Mouse (Mus musculus) kidney, embryonic 16.5 days (tissue): ENCODE measurements around the gene Golt1a. TPM values are rescaled to one million over a fixed set of nuclear protein-coding genes. Genes with fewer than 3 reads are reported as not detected.
"Not testable (repeated sequence)": the region's sequence is repeated elsewhere in the genome, so short reads cannot be mapped to it uniquely, and the experiment has no call there.

Experiments used
- ATAC-seq: fragments of 200-750 bp; cut with Nextera tagmentation; 2 replicates; pipeline ENCODE4 v1.8.0; 2017; ENCODE audit warnings: moderate TSS enrichment; ENCODE audit not compliant: low FRiP score, low TSS enrichment
- H3K27ac ChIP-seq: fragments of 300-500 bp; sonication (generic); 2 replicates; pipeline ENCODE4 v1.5.1; 2014; ENCODE audit warnings: low read length
- H3K27me3 ChIP-seq: fragments of 300-500 bp; sonication (generic); 2 replicates; pipeline ENCODE4 v1.6.1; 2014; ENCODE audit warnings: low read length, control low read depth, mixed read lengths; ENCODE audit not compliant: insufficient read depth
- H3K36me3 ChIP-seq: fragments of 300-500 bp; sonication (generic); 2 replicates; pipeline ENCODE4 v1.6.1; 2014; ENCODE audit warnings: low read length, control low read depth, mixed read lengths; ENCODE audit not compliant: insufficient read depth
- H3K4me1 ChIP-seq: fragments of 300-500 bp; sonication (generic); 2 replicates; pipeline ENCODE4 v1.6.1; 2014; ENCODE audit warnings: low read length, control low read depth, mixed read lengths; ENCODE audit not compliant: insufficient read depth
- H3K4me2 ChIP-seq: fragments of 300-500 bp; sonication (generic); replicated peaks from 2 replicates; pipeline ENCODE4 v1.6.1; 2014; ENCODE audit warnings: low read depth, low read length
- H3K4me3 ChIP-seq: fragments of 300-500 bp; sonication (generic); 2 replicates; pipeline ENCODE4 v1.5.1; 2014; ENCODE audit warnings: mild to moderate bottlenecking, low read length
- H3K9ac ChIP-seq: fragments of 300-500 bp; sonication (generic); replicated peaks from 2 replicates; pipeline ENCODE4 v1.6.1; 2014; ENCODE audit warnings: low read length
- H3K9me3 ChIP-seq: fragments of 300-500 bp; sonication (generic); 2 replicates; pipeline ENCODE4 v1.6.1; 2016; ENCODE audit warnings: low read length, control low read depth
- WGBS: fragments of 180-500 bp; shearing (Covaris S2); extraction: QIAGEN DNeasy Blood & Tissue Kit; methylation state at CpG from one replicate; pipeline ENCODE4 v1.1.7; 2014; 5-methylcytosine and 5-hydroxymethylcytosine counted together
- polyA plus RNA-seq: library from polyadenylated mRNA; unstranded; fragments of >200 nt; fragmentation: Nextera tagmentation; extraction: Ambion mirVana; gene quantifications from 2 replicates; pipeline ENCODE4 v1.2.1, GENCODE M21; 2015

Gene Golt1a
- polyA plus RNA-seq, 1 experiment from 2014 or later: 8.0 TPM

- no peak overlapping the region for H3K4me2 ChIP-seq
- no peaks in the 10 kb centered on the region for H3K36me3 ChIP-seq
- H3K4me1 ChIP-seq: no peaks in the 10 kb centered on the region
- no peak overlapping the region for H3K4me3 ChIP-seq
- H3K27ac ChIP-seq: no peak overlapping the region
- 76% methylated on average over 3 of the region's 3 CpGs for WGBS
- no peaks in the 10 kb centered on the region for H3K9me3 ChIP-seq
- no peak for ATAC-seq
- peaks cover 33% of the 10 kb centered on the region for H3K27me3 ChIP-seq
- H3K9ac ChIP-seq: no peak overlapping the region
These were observed 21.5 kb downstream of the Golt1a start for GRCm38 (mm10) chr1:133331142-133331541.

GRCm38 (mm10) chr1:133332656-133333430 lies 23.2 kb downstream of the Golt1a start:
- ATAC-seq: no peak
- H3K9me3 ChIP-seq: no peaks in the 10 kb centered on the region
- peaks cover 28% of the 10 kb centered on the region for H3K27me3 ChIP-seq
- H3K36me3 ChIP-seq: no peaks in the 10 kb centered on the region
- no peak overlapping the region for H3K27ac ChIP-seq
- H3K9ac ChIP-seq: no peak overlapping the region
- WGBS: 91% methylated on average over 11 of the region's 11 CpGs
- no peak overlapping the region for H3K4me3 ChIP-seq
- H3K4me1 ChIP-seq: no peaks in the 10 kb centered on the region
- H3K4me2 ChIP-seq: no peak overlapping the region

- Histone ChIP-seq H3K4me1 (no peaks in the 10 kb centered on the region), H3K27ac (no peak overlapping the region), H3K9ac (no peak overlapping the region), H3K27me3 (peaks cover 18% of the 10 kb centered on the region), H3K36me3 (no peaks in the 10 kb centered on the region), H3K9me3 (no peaks in the 10 kb centered on the region), H3K4me2 (no peak overlapping the region), H3K4me3 (no peak overlapping the region)
- WGBS: 81% methylated on average over 6 of the region's 6 CpGs
- no peak for ATAC-seq
These were observed 24.3 kb downstream of the Golt1a start for GRCm38 (mm10) chr1:133333937-133334336.

- H3K4me3 ChIP-seq, H3K27ac ChIP-seq, H3K9ac ChIP-seq, H3K9me3 ChIP-seq, H3K36me3 ChIP-seq, H3K4me1 ChIP-seq, H3K4me2 ChIP-seq, H3K27me3 ChIP-seq, ATAC-seq: not testable (repeated sequence)
- WGBS: 59% methylated on average over 1 of the region's 1 CpGs
These were observed 30.8 kb downstream of the Golt1a start for GRCm38 (mm10) chr1:133340403-133340802.

- 73% methylated on average over 2 of the region's 2 CpGs for WGBS
- ATAC-seq: peak; percentile 51; the same call in 1 of the 2 replicates
- no peaks in the 10 kb centered on the region for H3K9me3 ChIP-seq
These were observed 34.8 kb downstream of the Golt1a start for GRCm38 (mm10) chr1:133344357-133344756.

DNA sequence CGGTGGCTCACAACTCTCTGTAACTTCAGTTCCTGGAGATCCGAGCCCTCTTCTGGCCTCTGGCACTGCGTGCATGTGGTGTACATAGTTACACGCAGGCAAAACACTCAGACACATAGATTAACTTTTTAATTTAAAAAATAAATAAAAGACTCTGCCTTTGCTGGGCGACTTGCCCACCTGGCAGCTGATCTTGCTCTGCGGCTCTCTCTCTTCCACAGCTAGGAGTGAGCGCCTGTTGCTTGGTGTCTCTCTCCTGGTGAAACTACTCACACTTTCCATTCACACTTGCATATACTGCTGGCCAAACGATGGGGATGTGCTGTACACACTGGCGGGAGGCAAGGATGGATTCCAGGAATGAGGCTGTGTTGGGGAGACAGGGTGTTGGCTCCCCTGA lies 36.9 kb downstream of the Golt1a start:
- no peaks in the 10 kb centered on the region for H3K27me3 ChIP-seq
- no peak overlapping the region for H3K4me2 ChIP-seq
- H3K27ac ChIP-seq: no peak overlapping the region
- H3K4me3 ChIP-seq: no peak overlapping the region
- no peak for ATAC-seq
- 88% methylated on average over 9 of the region's 9 CpGs for WGBS
- no peaks in the 10 kb centered on the region for H3K9me3 ChIP-seq
- peaks cover 4% of the 10 kb centered on the region; the same call in 1 of the 2 replicates for H3K4me1 ChIP-seq
- no peak overlapping the region for H3K9ac ChIP-seq
- no peaks in the 10 kb centered on the region for H3K36me3 ChIP-seq

More at GRCm38 (mm10) chr1:133344357-133344756, 34.8 kb downstream of the Golt1a start:
- Histone ChIP-seq H3K27ac (no peak overlapping the region; the same call in 1 of the 2 replicates), H3K4me1 (no peaks in the 10 kb centered on the region), H3K9ac (no peak overlapping the region), H3K27me3 (no peaks in the 10 kb centered on the region), H3K4me3 (no peak overlapping the region), H3K4me2 (no peak overlapping the region), H3K36me3 (no peaks in the 10 kb centered on the region)

DNA sequence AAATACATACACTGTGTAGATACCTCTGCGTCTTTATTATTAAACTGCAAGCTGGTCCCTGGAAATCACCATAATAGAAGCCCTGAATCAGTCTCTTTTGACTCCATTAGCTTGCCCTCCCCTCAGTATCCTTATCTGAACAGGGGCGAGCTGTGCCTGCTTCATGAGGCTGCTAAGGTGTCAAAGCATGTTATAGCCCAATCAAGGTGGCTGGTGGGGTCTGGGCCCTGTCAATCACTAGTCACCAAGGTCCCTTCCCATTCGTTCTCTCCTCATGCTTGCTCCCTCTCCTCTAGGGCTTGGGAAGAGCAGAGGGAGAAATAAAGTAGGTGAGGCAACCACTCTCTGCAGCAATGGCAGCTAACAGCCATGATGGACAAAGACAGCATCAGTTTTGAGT lies 37.6 kb downstream of the Golt1a start:
- no peak for ATAC-seq

GRCm38 (mm10) chr1:133347693-133348520 lies 38.3 kb downstream of the Golt1a start:
- Histone ChIP-seq H3K9me3 (no peaks in the 10 kb centered on the region), H3K4me2 (no peak overlapping the region), H3K4me1 (peaks cover 4% of the 10 kb centered on the region; the same call in 1 of the 2 replicates), H3K27ac (no peak overlapping the region), H3K4me3 (no peak overlapping the region), H3K27me3 (no peaks in the 10 kb centered on the region), H3K9ac (no peak overlapping the region), H3K36me3 (no peaks in the 10 kb centered on the region)
- WGBS: 59% methylated on average over 11 of the region's 11 CpGs
- no peak for ATAC-seq

More for the DNA sequence above, 37.6 kb downstream of the Golt1a start:
- Histone ChIP-seq H3K27ac (no peak overlapping the region), H3K9ac (no peak overlapping the region), H3K36me3 (no peaks in the 10 kb centered on the region), H3K4me2 (no peak overlapping the region), H3K9me3 (no peaks in the 10 kb centered on the region), H3K4me1 (peaks cover 4% of the 10 kb centered on the region; the same call in 1 of the 2 replicates), H3K27me3 (no peaks in the 10 kb centered on the region), H3K4me3 (no peak overlapping the region)
- 60% methylated on average over 3 of the region's 3 CpGs for WGBS

- Histone ChIP-seq H3K4me1 (peaks cover 4% of the 10 kb centered on the region; the same call in 1 of the 2 replicates), H3K27me3 (no peaks in the 10 kb centered on the region), H3K9ac (no peak within 1 kb of the TSS), H3K36me3 (no peaks in the 10 kb centered on the region), H3K4me2 (no peak within 1 kb of the TSS), H3K9me3 (no peaks in the 10 kb centered on the region), H3K4me3 (no peak within 1 kb of the TSS), H3K27ac (no peak within 1 kb of the TSS)
- no peak for ATAC-seq
- WGBS: 88% methylated on average over 1 of the region's 1 CpGs
These were observed 40.6 kb downstream of the Golt1a start, which contains the start of gene Ren1 for GRCm38 (mm10) chr1:133350210-133350609. Gene Ren1 (plus strand): TSS chr1:133350510.
